Mouse (Mus musculus) small intestine, adult 2 months (tissue): Measurements from ENCODE around the gene Slc22a3.

Source experiments
- CTCF ChIP-seq: fragments of 200-500 bp; IDR thresholded peaks from 2 replicates; pipeline ENCODE4 v1.5.1; 2012; ENCODE audit warnings: low read depth, mild to moderate bottlenecking, control low read depth, inconsistent platforms, low read length, moderate library complexity, mixed read lengths; ENCODE audit not compliant: insufficient replicate concordance, insufficient read length; ENCODE audit errors: extremely low read depth
- POLR2A ChIP-seq: fragments of 200-500 bp; IDR thresholded peaks from 2 replicates; pipeline ENCODE4 v1.6.1; 2012; ENCODE audit warnings: low read depth, mild to moderate bottlenecking, control low read depth, inconsistent platforms, low read length, moderate library complexity

DNA sequence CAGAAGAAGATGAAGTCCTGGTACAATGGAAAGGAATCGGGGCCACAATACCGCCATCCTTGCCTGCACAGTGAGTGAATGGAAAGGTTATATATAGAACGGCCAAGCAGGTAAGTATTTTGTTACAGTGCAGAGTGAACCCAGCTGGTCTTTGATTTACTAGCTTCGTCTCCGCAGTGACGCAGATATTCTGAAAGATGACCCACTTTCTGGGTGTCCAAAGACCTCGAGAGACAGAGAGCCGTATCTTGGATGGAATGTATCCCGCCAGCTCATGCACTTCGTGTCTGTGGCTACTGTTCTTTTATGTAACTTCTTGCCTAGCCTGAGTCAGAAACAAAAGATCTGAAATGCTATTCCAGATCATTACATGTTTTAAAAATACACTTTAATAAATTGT, 69.7 kb downstream of the Slc22a3 start:
- TF ChIP-seq POLR2A, result no peak
- TF ChIP-seq CTCF, result no peak
